Mouse (Mus musculus) stomach, embryonic 14.5 days (tissue): ENCODE measurements around the gene Polr2l. TPM values are rescaled to one million over a fixed set of nuclear protein-coding genes. Genes with fewer than 3 reads are reported as not detected.

ENCODE experiments used
- ATAC-seq: fragments of 200-750 bp; cut with Nextera tagmentation; 2 replicates; pipeline ENCODE4 v1.8.0; 2017; ENCODE audit warnings: low read depth, moderate TSS enrichment; ENCODE audit not compliant: insufficient number of reproducible peaks, insufficient read depth, low FRiP score
- H3K27ac ChIP-seq: fragments of 300-500 bp; sonication (generic); 2 replicates; pipeline ENCODE4 v1.5.1; 2014; ENCODE audit warnings: mild to moderate bottlenecking, low read length, moderate library complexity, mixed read lengths
- H3K27me3 ChIP-seq: fragments of 300-500 bp; sonication (generic); 2 replicates; pipeline ENCODE4 v1.6.1; 2014; ENCODE audit warnings: low read length, control low read depth, mixed read lengths; ENCODE audit not compliant: control insufficient read depth, insufficient read depth
- H3K36me3 ChIP-seq: fragments of 300-500 bp; sonication (generic); 2 replicates; pipeline ENCODE4 v1.6.1; 2014; ENCODE audit warnings: mild to moderate bottlenecking, control low read depth, low read length, moderate library complexity, mixed read lengths; ENCODE audit not compliant: control insufficient read depth, insufficient read depth
- H3K4me1 ChIP-seq: fragments of 300-500 bp; sonication (generic); 2 replicates; pipeline ENCODE4 v1.6.1; 2014; ENCODE audit warnings: low read length, control low read depth, mixed read lengths; ENCODE audit not compliant: control insufficient read depth, insufficient read depth
- H3K4me2 ChIP-seq: fragments of 300-500 bp; sonication (generic); replicated peaks from 2 replicates; pipeline ENCODE4 v1.6.1; 2014; ENCODE audit warnings: low read depth, low read length, control low read depth
- H3K4me3 ChIP-seq: fragments of 300-500 bp; sonication (generic); 2 replicates; pipeline ENCODE4 v1.5.1; 2014; ENCODE audit warnings: low read depth, low read length, control low read depth
- H3K9ac ChIP-seq: fragments of 300-500 bp; sonication (generic); replicated peaks from 2 replicates; pipeline ENCODE4 v1.6.1; 2014; ENCODE audit warnings: low read depth, mild to moderate bottlenecking, control low read depth, low read length, moderate library complexity, mixed read lengths
- H3K9me3 ChIP-seq: fragments of 300-500 bp; sonication (generic); 2 replicates; pipeline ENCODE4 v1.6.1; 2016; ENCODE audit warnings: low read depth, low read length, control low read depth; ENCODE audit not compliant: control insufficient read depth
- WGBS: fragments of 180-500 bp; shearing (Covaris S2); extraction: QIAGEN DNeasy Blood & Tissue Kit; methylation state at CpG from one replicate; pipeline ENCODE4 v1.1.7; 2014; 5-methylcytosine and 5-hydroxymethylcytosine counted together
- polyA plus RNA-seq: library from polyadenylated mRNA; unstranded; fragments of >200 nt; fragmentation: Nextera tagmentation; extraction: Ambion mirVana; gene quantifications from 2 replicates; pipeline ENCODE4 v1.2.1, GENCODE M21; 2014

Gene Polr2l
- polyA plus RNA-seq, 1 experiment from 2014 or later, result 72.3 TPM

DNA sequence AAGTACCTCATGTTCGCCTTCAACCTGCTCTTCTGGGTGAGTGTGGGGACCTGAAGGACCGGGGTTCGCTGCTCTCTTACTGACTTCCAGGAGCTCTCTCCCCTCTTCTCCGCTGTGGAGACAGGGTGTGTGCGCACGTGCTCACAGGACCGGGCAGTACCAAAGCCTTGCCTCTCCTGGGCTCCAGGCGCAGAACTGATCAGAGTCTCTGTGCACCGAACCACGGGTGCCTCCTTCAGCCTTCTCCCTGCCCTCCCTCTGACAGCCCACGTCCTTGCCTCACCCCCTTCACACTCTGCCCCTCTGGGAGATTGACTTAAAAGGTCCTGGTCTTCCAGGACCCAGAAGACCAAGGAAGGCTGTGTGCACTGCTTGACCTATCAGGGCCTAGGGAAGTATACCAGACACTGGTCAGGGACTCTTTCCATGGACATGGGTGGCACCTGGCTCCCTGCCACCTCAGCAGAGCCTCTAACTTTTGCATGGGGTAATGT lies 7.6 kb upstream of the Polr2l start:
- no peak for ATAC-seq
- Histone ChIP-seq H3K4me3 (peak overlapping the region; percentile 40), H3K4me1 (peaks cover 18% of the 10 kb centered on the region), H3K9ac (peak overlapping the region; percentile 25; the same call in 1 of the 2 replicates), H3K9me3 (no peaks in the 10 kb centered on the region), H3K27ac (no peak overlapping the region), H3K4me2 (peak overlapping the region; percentile 89), H3K27me3 (0 out of 2 replicates have a peak, but pooled peaks cover 3% of the 10 kb centered on the region), H3K36me3 (no peaks in the 10 kb centered on the region)
- WGBS, result 15% methylated on average over 11 of the region's 11 CpGs

DNA sequence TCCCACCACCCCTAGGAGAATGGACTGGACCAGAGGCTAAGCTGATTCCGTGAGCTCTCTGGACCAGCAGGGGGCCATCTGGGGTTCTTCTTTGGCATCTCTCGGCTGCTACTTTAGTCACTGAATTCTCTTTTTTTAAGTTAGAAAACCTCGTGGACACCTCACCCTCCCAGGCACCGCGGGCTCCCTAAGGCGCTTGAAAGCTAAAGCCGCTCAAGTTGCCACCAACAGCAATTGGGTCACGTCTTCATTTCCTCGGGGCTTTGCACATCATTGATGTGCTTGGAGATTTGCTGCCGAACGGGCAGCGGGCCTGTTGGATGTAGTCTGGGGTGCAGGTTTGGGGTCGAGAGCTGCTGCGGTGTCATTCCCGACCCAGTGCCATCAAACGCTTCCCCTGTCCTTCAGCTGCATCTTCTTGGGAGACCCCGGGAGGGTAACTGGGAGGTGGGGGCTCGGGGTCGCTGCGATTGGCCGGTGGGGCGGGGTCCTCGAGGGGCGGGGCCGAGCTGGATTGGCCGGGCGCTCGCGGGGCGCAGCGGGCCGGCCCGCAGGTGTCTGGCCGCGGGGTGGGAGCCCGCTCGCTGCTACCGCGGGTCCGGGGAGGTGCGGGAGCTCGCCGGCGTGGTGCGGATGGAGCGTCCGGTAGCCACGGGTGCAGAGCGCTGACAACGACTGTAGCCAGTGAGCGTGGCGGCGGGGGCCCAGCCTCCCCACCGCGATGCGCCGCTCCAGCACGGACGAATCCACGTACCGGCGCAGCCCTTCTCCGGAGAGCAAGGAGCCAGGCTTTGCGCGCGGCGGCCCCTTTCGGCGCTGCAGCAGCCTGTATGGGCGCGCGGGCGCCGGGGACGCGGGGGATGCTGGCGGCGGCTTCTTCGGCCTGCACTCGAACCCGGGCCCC lies 6.8 kb upstream of the Polr2l start:
- H3K9ac ChIP-seq, result peak overlapping the region; percentile 25; the same call in 1 of the 2 replicates
- 1% methylated on average over 80 of the region's 81 CpGs for WGBS
- ATAC-seq, result no peak
- H3K27ac ChIP-seq, result no peak overlapping the region
- H3K9me3 ChIP-seq, result no peaks in the 10 kb centered on the region
- H3K4me2 ChIP-seq, result peak overlapping the region; percentile 89
- 0 out of 2 replicates have a peak, but pooled peaks cover 3% of the 10 kb centered on the region for H3K27me3 ChIP-seq
- H3K4me1 ChIP-seq, result peaks cover 26% of the 10 kb centered on the region
- H3K36me3 ChIP-seq, result no peaks in the 10 kb centered on the region
- H3K4me3 ChIP-seq, result peak overlapping the region; percentile 40

DNA sequence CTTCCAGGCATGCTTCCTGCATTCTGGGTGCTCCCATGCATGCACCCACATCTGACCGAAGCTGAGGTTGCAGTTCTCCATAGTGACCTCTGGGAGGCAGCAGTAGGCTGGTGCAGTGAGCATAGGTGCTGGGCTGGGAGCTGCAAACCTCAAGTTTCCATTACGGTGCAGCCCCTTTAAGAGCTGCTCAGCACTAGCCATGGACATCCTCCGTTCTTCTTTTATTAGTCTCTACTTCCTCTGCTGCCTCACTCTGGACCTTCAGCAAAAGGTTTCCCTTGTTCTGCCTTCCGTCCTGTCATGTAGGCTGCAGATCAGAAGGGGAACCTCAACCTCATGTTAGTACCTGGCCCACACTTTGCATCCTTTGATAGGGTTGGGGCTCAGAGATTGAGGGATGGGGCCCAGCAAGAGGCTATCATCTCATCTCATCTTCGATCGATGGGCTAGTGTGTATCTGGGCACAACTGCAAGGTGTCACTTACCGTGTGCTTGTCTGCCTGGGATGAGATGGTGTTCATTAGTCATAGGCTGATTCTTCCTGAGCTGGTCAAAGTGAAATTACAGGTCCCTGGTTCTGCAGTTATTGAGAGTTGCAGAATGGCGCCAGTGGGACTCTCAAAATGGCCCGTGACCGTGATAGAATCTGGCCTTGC lies 6.0 kb upstream of the Polr2l start:
- no peak for ATAC-seq
- Histone ChIP-seq H3K9me3 (no peaks in the 10 kb centered on the region), H3K36me3 (no peaks in the 10 kb centered on the region), H3K27ac (no peak overlapping the region), H3K4me2 (peak overlapping the region; percentile 89), H3K4me1 (peaks cover 30% of the 10 kb centered on the region), H3K9ac (no peak overlapping the region), H3K4me3 (no peak overlapping the region), H3K27me3 (0 out of 2 replicates have a peak, but pooled peaks cover 3% of the 10 kb centered on the region)
- WGBS, result 11% methylated on average over 10 of the region's 10 CpGs

DNA sequence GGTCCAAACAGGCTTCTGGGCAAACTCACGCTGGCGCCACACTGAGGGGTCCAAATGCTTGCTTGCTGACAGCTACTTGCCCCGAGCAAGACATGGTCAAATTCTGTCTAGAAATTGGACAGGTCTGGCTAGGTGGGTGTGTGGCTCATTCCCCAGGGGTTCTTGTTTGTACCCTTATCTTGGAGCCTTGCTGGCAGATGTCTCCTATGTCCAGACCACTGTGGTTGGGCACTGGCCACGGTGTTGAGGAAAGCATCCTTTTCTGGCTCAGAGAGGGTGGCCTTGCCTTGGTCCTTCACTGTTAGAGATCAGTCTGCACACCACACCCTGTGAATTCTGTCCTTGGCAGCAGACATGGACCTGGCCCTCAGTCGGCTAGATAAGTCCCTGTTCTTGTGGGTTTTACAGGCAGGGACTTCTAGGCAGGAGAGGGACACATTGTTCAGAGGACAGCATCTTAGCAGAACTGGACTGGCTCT lies 3.4 kb upstream of the Polr2l start:
- H3K4me1 ChIP-seq, result peaks cover 36% of the 10 kb centered on the region
- peak overlapping the region; percentile 88; the same call in 1 of the 2 replicates for H3K4me2 ChIP-seq
- peak overlapping the region; percentile 95; the same call in 1 of the 2 replicates for H3K27ac ChIP-seq
- H3K9me3 ChIP-seq, result no peaks in the 10 kb centered on the region
- ATAC-seq, result no peak
- H3K9ac ChIP-seq, result no peak overlapping the region
- H3K36me3 ChIP-seq, result no peaks in the 10 kb centered on the region
- WGBS, result 61% methylated on average over 5 of the region's 5 CpGs
- H3K4me3 ChIP-seq, result no peak overlapping the region
- H3K27me3 ChIP-seq, result 0 out of 2 replicates have a peak, but pooled peaks cover 3% of the 10 kb centered on the region

DNA sequence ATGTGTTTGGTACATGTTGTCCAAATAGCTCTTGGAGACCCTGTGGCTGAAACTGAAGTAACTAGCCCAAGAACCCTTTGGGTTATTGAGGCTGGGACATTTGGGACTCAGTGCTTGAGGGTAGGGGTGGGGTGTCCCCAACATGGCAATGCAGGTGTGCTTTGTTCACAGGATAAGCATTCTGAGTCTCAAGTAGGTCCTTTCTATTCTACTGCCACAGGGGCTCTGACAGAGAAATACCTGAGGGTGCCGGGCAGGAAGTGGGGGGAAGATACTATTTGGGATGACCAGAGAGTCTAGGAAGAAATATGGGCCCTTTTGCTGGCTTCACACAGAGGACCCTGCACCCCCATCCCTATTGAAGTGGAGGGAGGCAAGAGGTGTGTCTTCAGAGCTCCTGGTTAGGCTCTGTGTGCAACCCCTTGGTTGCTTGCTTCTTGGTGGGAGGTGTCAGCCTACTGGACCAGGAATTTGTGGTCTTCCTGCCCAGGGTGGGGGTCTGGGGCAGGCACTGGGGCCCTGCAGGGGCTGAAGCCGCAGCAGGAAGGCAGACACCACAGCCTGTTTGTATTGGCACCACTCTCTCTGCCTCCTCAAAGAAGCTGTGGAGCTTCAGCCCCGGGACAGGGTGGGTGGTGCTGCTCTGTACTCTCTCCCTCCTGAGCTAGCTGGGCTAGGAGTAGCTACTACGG lies 2.8 kb upstream of the Polr2l start:
- no peaks in the 10 kb centered on the region for H3K9me3 ChIP-seq
- ATAC-seq, result no peak
- peaks cover 2% of the 10 kb centered on the region for H3K36me3 ChIP-seq
- 0 out of 2 replicates have a peak, but pooled peaks cover 3% of the 10 kb centered on the region for H3K27me3 ChIP-seq
- H3K4me3 ChIP-seq, result no peak overlapping the region
- H3K4me2 ChIP-seq, result peak overlapping the region; percentile 88
- peaks cover 33% of the 10 kb centered on the region for H3K4me1 ChIP-seq
- H3K27ac ChIP-seq, result peak overlapping the region; percentile 95
- no peak overlapping the region for H3K9ac ChIP-seq
- 34% methylated on average over 4 of the region's 4 CpGs for WGBS

DNA sequence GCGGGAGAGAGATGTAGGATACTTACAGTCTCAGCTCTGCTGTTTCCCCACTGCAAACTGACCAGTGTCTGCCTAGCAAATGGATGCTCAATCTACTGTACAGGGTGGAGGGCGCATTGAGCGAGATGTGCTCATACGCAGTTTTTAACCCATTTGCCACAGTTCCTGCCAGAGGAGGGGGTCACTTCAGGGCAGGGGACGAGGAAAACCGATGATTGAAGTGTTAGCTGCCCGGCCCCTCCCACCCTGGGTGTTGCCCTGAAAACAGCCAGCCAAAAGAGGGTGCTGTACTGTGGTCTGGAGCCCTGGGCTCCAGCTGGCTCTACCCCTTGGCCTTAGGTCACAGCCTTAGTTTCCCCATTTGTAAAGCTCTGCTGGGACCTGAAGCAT lies 2.0 kb upstream of the Polr2l start:
- Histone ChIP-seq H3K4me1 (peaks cover 27% of the 10 kb centered on the region), H3K4me2 (peak overlapping the region; percentile 88), H3K9ac (0 out of 2 replicates have a peak overlapping the region, but pooled peaks have one; percentile 11), H3K27me3 (no peaks in the 10 kb centered on the region), H3K4me3 (peak overlapping the region; percentile 75), H3K9me3 (no peaks in the 10 kb centered on the region), H3K36me3 (peaks cover 10% of the 10 kb centered on the region), H3K27ac (peak overlapping the region; percentile 95)
- WGBS, result 5% methylated on average over 7 of the region's 7 CpGs
- no peak for ATAC-seq

DNA sequence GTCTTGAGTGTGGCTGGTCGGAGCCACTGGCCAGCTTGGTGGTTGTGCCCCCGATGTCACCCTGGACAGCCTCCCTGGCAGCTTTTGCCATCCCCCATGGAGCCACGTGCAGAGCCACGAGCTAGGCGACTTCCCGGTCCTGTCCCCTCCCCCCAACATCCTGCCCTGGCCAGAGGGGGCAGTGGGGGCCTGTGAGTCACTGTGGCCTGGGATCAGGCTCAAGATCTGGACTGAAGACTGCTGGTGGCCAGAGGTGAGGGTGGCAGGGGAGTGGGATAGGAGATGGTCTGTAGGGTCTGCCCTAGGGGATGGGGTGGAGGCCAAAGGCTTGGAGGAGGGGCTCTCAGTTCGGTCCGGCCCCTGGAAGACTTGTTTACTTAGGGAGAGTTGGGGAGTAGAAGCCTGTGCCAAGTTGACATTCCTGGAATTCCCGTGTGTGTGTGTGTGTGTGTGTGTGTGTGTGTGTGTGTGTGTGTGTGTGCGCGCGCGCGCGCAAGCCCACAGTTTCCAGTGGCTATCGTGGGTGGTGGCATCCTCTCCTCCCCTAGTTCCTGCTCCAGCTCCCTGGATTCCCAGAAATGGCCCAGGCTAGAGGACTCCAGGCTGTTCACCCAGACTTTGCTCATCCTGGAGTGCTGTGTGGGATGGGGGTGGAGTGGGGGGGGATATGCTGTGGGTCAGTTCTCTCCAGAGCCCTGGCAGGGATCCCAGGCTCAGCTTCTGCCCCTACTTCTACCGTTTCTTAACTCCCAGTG lies 1.5 kb upstream of the Polr2l start:
- peak overlapping the region; percentile 95 for H3K27ac ChIP-seq
- under 1% methylated on average over 17 of the region's 17 CpGs for WGBS
- H3K4me2 ChIP-seq, result peak overlapping the region; percentile 88
- peak; percentile 74 for ATAC-seq
- peak overlapping the region; percentile 75 for H3K4me3 ChIP-seq
- H3K9ac ChIP-seq, result peak overlapping the region; percentile 76; the same call in 1 of the 2 replicates
- H3K4me1 ChIP-seq, result peaks cover 27% of the 10 kb centered on the region
- H3K36me3 ChIP-seq, result peaks cover 13% of the 10 kb centered on the region
- no peaks in the 10 kb centered on the region for H3K9me3 ChIP-seq
- no peaks in the 10 kb centered on the region for H3K27me3 ChIP-seq
